Mouse (Mus musculus) gastrocnemius, postnatal 14 days (tissue): ENCODE measurements around the gene Dnajb13. TPM values are rescaled to one million over a fixed set of nuclear protein-coding genes. Genes with fewer than 3 reads are reported as not detected.
A peak's percentile ranks its signal among the peaks of the same experiment; 100 is the strongest.

Source experiments
- DNase-seq: peaks from one replicate; pipeline ENCODE4 v3.0.0; 2021; ENCODE audit warnings: mixed read lengths
- intact Hi-C: fragments of 180-260 bp; cut with DNase I; formaldehyde crosslinking; loops from one replicate; pipeline ENCODE4 v1.15.1; 2025; ENCODE audit warnings: low total_unique reads
- total RNA-seq, 2 experiments: library from RNA; stranded (reverse); gene quantifications; 2 replicates each; pipeline ENCODE4 v1.2.3; 2021

The Dnajb13 gene
- total RNA-seq, 2 experiments from 2014 or later: not detected

DNA sequence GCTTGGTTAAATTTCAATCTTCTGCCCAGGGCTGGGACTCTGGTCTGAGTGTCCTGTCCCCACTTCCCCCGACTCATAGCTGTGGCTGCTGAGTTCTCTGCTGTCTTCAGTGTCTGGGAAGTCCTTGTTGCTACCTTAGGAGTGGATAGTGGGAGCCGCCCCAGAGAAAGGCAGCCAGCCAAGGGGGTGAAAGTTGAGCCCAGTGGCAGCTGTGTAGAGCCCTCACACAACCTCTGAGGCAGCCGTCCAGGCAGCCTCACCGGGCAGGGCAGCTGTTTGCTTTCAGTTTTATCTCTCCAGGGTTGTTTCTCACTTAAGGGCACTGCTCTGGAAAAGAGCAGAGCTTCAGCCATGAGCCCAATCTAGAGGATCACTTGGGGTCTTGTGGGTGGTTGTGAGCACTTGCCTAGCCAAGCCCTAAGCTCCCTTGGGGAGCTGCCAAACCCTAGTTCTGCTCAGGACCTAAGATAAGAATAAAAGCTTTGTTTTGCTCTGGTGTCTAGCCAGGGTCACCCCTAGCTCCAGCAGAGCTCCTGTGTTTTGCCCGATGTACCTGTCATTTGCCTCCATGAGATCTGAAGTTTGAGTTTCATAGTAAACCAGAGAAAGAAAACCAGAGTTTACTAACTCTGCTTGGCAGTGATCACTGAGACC lies 49.0 kb downstream of the Dnajb13 start:
- intact Hi-C loops: no loop called here
- DNase-seq: peak; percentile 93

DNA sequence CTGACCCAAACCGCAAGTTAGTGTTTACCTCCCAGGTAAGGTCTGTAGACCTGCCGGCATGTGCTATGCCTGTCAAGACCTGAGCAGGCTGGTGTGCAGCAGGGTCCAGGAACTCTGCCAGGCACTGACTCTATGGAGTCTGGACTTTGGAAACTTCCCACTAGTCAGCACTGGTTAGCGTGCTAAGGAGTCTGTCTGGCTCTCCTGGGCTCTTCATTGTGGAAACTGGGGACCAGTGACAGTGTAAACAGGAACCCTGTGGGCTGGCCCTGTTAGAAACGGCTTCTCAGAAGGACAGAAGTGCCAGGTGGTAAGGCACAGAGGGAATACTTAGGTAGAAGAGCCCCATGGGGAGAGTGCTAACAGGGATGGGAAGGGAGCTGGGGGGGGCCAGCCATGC lies 49.5 kb downstream of the Dnajb13 start:
- intact Hi-C loops: no loop called here
- DNase-seq: peak; percentile 38

DNA sequence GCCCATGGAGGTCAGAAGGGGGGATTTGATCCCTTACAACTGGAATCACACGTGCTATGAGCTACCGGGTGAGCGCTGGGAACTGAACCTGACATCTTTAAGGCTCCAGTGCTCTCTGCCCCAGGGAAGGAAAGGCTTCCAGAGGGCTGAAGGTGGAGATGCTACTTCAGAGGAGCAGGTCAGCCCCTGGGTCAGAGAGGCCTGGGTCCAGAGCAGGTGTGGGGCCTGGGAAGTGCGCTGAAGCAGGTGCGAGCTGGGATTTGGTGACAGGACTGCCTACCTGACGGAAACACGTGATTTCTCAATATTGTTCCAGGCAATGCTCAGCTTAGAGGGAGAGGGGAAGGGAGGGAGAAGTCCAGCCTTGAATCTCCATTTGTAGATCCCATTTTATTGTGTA lies 50.5 kb downstream of the Dnajb13 start:
- DNase-seq: no peak
- intact Hi-C loops: no loop called here

DNA sequence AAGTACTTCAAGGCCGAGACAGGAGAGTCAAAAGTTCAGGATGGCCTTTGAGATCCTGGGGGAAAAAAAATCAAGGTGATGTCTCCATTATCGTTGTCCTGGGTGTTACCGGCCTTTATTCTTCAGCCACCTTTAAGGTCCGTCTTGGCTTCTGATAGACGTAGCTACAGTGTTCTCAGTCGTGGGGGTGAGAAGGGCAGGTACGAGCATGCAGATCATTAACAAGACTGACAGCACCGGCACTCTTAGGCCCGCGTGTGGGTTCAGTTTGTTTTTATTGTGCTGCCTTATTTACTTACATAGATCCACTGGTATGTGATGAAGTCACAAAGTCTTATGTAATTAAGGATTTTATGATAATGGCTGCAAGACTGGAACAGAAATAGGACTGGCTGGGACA lies 51.0 kb downstream of the Dnajb13 start:
- no peak for DNase-seq
- intact Hi-C loops: no loop called here

DNA sequence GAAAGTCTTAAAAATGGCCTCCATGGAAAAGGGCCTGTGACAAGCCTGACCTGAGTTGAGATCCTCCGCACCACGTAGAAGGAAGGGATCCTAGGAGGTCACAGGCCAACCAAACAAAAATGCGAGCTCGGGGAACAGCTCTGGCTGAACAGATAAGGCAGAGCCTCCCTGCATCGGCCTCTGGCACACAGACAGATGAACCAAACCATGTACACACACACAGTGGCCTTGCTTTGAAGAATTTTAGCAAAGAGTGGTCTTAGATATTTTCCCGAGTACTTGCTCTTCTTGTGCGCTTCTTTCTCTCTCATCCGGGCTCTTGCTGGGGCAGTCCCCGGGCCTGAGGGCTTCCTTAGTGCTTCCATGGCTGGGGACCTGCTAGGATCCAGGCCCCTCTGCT lies 51.6 kb downstream of the Dnajb13 start:
- intact Hi-C loops: no loop called here
- DNase-seq: no peak

DNA sequence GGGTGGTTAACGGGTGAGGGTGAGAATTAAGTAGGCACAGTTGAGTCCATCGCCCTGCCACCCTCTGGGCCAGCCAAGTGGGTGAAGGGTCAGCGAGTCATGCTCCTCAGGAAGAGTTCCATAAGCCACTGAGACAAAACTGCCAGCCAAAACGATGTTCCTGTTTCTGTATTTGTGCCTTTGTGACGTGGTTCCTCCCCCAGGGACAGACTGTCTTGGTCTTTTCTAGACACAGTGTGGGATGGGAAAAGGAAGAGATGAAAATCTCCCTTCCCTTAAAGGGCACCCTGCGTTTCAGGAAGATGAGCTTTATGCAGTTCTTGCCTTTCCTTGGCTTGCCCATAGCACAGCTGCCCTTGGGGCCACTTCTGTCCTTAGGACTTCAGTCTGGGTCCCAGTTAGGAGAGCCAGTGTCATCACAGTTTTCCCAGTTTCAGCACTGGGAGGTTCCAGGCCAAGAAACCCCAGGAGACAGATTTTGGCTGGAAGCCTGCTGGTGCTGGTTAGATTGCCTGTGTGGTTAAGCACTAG lies 53.1 kb downstream of the Dnajb13 start:
- DNase-seq: peak; percentile 55
- intact Hi-C loops: no loop called here

DNA sequence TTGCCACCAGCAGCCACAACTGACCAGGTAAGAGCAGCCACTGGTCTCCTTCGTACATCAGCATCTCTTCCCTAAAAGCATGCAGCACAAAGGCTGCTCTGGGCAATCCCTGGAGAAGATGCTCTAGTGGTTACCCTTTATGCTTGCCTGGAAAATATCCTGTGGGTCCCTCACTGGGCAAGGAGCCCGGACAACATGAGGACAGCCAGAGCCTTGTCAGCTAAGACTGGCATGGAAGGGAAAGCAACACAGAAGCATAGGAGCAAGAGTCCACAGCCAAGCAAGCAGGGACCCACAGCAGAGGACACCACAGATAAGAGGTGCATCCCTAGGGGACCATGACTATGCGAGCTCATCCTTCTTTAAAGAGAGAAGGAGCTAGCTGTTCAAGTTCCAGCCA lies 54.9 kb downstream of the Dnajb13 start:
- DNase-seq: no peak
- intact Hi-C loops: no loop called here

DNA sequence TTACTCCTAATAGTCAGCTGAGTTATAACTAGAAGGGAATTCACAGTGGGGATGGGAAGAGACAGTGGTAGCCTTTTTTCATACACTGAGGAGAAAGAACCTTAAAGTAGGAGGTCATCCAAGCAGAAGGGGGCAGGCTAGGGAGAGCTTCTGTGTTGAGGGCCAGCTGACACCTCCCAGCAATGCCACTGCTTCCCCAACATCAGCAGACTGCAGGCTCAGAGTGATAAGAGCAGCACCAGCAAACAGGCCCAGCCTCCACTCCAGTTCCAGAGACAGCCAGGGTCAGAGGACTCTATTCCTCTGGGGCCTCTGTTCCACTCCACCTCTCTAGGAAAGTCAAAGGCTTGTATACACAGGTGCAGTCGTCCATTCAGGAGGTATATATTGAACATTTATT lies 56.6 kb downstream of the Dnajb13 start:
- DNase-seq: no peak
- intact Hi-C loops: no loop called here

Other genes with a start within 250 kb of the Dnajb13 start
- gene P4ha3, start 229.4 kb downstream of the Dnajb13 start, total RNA-seq: 1 to 10 TPM; 1.5 to 2.5 TPM
- gene C2cd3, start 142.7 kb downstream of the Dnajb13 start, total RNA-seq: 1 to 10 TPM; 5.5 to 6.0 TPM
- 10 to 100 TPM; 25.1 to 26.8 TPM for gene Ppme1, start 142.7 kb downstream of the Dnajb13 start, total RNA-seq
- 100 to 1,000 TPM in 1 of 2 experiments, 10 to 100 TPM in 1; 58.1 to 197 TPM for gene Ucp3, start 42.0 kb downstream of the Dnajb13 start, total RNA-seq
- 100 to 1,000 TPM; 121 to 126 TPM for gene Ucp2, start 21.6 kb downstream of the Dnajb13 start, total RNA-seq
- gene Coa4, start 22.1 kb upstream of the Dnajb13 start, total RNA-seq: 10 to 100 TPM in 1 of 2 experiments, 1 to 10 TPM in 1; 9.7 to 10.9 TPM
- 10 to 100 TPM; 56.3 to 59.5 TPM for gene Rab6a, start 92.5 kb upstream of the Dnajb13 start, total RNA-seq
- gene Mrpl48, start 93.3 kb upstream of the Dnajb13 start, total RNA-seq: 10 to 100 TPM; 74.4 to 77.5 TPM
- gene Plekhb1, start 147.5 kb upstream of the Dnajb13 start, total RNA-seq: 10 to 100 TPM; 14.6 to 30.6 TPM
- 10 to 100 TPM; 40.1 to 44.0 TPM for gene Fam168a, start 191.7 kb upstream of the Dnajb13 start, total RNA-seq